Mouse (Mus musculus) layer of hippocampus, adult 11-12 months (tissue): Measurements from ENCODE around the gene Ndc1.
A peak's percentile ranks its signal among the peaks of the same experiment; 100 is the strongest.
"Not testable (repeated sequence)": the region's sequence is repeated elsewhere in the genome, so short reads cannot be mapped to it uniquely, and the experiment has no call there.

Experiments used
- DNase-seq: peaks from one replicate; pipeline ENCODE4 v3.0.0; 2022; ENCODE audit warnings: low spot score

Gene Ndc1

DNA sequence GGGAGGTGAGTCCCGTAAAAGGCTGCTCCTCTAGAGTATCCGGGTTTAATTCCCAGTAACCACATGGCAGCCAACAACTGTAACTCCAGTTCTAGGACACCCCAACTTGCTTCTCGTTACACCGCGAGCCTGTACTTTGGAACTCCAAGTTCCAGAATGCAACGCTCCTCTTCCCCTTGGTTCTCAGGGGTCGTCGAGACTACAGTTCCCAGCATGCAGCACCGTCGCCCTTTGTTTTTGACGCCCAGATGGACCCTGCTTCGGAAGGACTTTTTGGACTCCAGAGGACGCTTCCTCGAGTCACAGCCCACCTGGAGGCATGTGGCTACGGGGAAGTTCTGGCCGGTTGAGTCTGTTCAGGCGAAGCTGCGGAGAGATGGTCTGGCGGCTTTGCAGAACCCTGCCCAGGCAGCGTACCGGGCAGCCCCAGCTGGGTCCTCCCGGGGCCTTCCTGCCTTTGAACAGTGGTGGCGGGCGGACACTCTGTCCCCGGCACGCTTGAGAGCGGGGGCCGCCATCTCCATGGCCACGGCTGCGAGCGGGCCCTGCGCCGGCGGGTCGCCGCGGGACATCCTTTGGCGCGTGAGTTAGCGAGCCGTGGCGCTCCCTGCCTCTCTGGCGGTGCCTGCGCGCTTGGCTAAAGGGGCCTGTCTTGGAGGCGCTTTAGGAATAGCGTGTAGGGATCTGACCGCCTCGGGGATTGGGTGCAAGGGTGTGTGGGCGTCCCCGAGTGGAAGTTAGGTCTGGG, at the start of gene Ndc1:
Gene Ndc1 (plus strand): TSS at position 218 of the 748 bp plus-strand sequence.
- peak; percentile 87 for DNase-seq

DNA sequence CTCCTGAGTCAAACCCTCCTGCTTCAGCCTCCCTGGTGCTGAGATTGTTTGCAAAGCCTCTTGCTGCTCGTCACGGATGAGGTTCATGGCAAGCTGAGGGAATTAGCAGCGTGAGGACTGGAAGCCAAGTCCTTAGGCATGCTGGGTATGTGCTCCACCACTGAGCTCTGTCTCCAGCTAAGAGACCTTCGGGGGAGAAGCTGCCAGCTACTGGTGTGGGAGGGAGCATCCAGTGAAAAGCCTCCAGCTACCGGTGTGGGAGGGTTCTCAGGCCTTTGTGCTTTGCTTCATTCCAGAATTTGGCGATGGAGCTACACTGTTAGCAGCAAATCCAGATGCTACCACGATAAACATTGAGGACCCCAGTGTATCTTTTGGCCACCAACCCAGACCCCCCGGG, 48.9 kb upstream of the Ndc1 start:
- DNase-seq, result no peak

DNA sequence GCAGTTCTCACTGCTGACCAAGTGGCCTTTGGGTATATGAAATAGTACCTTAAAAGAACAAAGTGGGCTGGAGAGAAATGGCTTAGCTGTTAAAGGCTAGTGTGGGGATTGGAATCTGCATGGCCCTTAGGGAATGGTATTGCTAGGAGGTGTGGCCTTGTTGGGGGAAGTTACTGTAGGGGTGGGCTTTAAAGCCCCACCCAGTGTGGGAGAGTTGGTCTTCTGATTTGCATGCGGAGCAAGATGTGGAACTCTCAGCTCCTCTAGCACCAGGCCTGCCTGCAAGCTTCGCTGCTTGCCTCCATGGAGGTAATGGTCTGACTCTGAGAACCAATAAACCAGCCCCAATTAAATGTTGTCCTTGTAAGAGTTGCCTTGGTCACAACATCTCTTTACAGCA, 46.5 kb upstream of the Ndc1 start:
- DNase-seq, result no peak

- DNase-seq, result no peak
Measured at GRCm38 (mm10) chr4:107323113-107323512, 44.5 kb upstream of the Ndc1 start.

GRCm38 (mm10) chr4:107328530-107328929, 39.1 kb upstream of the Ndc1 start:
- no peak for DNase-seq

DNA sequence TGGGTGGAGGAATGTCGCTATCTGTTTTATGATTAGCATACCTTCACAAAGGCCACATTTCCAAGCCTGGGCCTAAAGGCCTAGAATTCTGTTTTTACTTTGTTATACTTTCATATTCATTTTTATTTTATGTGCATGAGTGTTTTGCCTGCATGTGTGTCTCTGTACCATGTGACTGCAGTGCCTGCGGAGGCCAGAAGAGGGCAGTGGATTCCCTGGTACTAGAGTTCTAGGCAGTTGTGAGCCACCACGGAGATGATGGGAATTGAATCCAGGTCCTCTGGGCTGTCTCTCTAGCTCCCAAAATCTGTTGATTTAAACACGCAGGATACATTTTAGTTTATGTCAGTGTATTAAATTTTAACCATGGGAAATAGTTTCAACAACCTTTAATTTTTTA, 34.1 kb upstream of the Ndc1 start:
- DNase-seq, result no peak

- no peak for DNase-seq
Measured at GRCm38 (mm10) chr4:107336356-107336755, 31.2 kb upstream of the Ndc1 start.

GRCm38 (mm10) chr4:107337455-107337854, 30.1 kb upstream of the Ndc1 start:
- no peak for DNase-seq

DNA sequence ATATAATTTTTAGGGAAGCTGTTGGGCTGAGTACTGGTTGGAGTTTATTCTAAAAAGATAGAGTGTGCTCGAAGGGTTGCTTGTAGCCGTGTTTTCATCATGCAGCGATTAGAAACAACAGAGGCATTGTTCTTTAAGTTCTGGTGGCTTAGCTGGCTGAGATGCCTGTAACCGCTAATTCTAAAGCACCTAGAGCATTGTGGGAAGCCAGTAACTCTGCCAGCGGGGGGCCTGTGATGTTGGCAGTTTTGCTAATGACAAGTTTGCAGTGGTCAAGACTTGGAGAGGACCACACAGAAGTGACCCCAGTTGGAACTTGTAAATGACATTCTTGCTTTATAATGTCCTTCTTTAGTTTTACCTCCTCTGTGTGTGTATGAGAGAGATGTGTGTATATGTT, 26.2 kb upstream of the Ndc1 start:
- DNase-seq, result no peak

- DNase-seq, result peak; percentile 21
Measured at GRCm38 (mm10) chr4:107344612-107345011, 23.0 kb upstream of the Ndc1 start.

DNA sequence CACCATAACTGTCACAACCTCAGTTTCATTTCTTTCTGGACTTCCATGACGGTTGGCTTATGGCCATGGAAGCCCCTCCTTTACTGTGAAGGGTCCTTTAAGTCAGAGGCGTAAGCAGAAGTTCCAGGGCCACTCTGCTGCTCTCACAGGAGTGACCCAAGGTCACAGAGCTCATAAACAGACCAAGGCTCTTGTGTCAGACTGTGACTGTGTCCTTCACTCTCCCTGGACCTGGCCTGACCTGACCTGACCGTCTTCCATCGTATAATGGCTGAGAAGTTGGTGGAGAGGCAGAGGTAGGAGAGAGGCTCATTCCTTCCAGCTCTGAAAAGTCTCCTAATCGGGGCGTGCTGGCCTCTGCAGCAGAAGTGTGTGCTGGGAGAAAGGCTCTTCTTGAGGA, 20.4 kb upstream of the Ndc1 start:
- no peak for DNase-seq

- DNase-seq, result no peak
Measured at GRCm38 (mm10) chr4:107348529-107349310, 18.9 kb upstream of the Ndc1 start.

DNA sequence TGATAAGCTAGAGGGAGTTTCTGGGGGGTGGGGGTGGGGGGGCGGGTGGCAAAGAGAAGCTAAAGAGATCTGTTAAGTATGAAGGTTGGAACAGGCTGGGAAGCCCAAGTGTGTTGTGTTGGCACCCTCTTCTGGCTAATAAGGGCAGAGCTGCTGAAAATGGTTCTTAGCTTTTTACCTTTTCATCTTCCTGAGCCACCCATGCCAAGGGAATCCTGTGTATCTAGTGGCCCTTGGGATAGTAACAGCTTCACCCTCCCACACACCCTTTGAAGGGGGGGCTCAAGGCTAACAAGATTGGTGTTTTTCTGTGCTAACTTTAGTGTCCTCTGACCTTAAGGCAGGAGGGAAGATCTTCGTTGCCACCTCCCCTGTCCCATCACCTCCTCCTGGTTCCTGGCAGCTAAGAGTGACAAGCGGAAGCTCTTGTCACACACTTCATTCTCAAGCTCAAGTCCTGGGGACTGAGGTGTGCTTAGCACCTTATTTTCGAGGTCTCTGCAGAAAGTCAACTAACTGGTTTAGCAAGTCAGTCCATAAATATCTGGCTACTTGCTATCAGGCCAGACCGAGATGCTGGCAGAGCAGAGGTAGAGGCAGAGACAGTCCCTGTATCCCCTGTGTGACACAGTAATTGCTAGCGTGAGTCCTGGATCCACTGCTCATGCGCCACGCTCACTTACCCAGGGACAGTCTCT, 18.1 kb upstream of the Ndc1 start:
- DNase-seq, result peak; percentile 46

DNA sequence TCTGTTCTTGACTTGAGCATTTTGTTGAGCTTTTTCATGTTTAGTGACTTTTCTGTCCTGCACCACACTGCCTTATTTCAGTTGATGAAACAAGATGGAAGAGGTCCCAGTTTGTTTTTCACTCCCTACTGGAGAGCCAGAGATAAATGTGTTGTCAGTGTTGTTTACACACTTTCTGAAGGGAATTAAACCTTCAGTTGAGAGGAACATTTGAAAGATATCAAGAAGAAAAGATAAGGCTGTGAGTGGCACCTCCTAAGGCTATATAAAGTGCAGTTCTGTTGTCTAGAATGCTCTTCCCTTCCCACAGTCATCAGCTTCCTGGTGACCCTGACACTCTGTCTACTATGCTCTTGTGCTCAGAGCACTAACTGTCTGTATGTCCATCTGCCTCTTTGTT, 16.2 kb upstream of the Ndc1 start:
- DNase-seq, result no peak

DNA sequence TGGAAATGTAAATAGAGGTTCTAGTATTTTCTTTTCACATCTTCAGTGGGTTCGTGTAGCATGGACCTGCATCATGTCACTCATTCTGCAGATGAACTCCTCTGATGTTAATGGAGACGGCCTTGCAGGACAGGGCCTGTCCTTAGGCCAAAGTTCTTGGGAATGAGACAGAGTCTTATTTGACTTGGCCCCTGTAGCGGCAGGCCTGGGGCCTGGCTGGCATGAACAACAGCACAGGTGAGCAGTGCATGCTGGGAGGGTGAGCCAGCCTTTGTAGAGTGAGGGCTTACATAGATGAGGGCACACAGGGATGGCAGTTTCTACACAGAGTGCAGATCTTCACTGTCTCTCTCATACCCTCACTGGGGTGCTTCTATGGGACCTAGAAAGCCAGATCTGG, 14.0 kb upstream of the Ndc1 start:
- DNase-seq, result no peak

DNA sequence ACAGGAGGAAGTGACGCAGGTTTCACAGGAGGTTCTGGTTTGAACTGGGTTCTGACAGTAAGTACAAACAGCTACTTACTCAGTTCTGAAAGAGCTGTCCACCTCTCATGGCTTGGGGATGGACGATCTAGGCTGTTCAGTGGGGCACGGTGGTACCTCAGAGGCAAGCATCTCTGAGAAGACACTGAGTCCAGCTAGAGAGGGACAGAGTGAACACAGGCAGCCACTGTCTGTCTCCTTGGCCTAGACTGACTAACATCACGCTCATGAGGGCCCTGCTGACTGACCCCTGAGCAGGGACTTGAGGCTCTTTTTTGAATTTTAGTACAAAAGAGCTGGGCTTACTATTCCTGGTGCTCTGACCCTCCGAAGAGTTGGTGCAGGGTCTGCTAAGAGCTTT, 13.5 kb upstream of the Ndc1 start:
- DNase-seq, result no peak

DNA sequence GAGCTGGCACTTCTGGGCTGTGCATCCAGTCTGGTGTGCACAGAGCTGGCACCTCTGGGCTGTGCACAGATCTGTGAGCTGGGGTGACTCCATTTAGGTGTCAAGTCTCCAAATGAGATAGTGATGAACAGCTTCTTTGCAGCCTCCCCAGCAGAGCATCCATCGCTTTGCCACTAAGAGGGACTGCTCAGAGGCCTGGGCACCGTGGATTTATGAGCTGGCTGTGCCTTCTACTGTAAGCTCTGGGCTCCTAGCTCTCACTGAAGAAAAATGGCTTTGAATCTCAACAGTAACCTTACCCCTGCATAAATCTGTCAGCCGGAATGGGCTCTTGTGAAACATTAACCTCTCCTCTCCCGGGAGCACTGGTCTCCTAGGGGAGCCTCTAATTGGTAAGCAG, 13.0 kb upstream of the Ndc1 start:
- DNase-seq, result no peak

GRCm38 (mm10) chr4:107357172-107357571, 10.4 kb upstream of the Ndc1 start:
- DNase-seq, result not testable (repeated sequence)

- DNase-seq, result peak; percentile 35
Measured at GRCm38 (mm10) chr4:107358460-107358859, 9.1 kb upstream of the Ndc1 start.

DNA sequence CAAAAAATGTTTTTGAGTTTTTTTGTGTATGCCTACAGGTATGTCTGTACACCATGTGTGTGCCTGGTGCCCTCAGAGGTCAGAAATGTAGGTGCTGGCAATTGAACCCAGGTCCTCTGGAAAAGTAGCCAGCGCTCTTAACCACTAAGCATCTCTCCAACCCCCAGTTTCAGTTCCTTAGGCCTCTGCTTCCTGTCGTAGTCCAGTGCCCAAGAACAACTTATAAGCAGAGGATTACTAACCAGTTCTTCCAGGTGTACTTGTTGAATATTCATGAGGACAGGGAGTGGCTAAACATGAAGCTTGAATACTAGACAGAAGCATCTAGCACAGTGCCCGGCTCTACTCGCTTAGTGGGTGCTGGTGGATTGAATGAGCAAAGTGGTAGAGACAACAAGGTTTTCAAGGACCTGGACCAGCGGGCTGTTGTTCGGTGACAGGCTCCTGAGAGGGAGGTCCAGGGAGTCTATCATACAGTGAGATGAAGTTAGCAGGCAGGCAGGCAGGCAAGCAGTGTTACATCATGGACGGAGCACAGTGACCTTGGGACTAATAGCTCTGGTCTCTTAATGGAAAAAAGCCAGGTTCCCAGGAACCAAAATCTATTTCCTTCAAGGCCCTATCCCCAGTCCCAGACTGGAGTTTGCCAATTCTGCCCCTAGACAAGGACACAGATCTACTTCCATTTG, 7.0 kb upstream of the Ndc1 start:
- no peak for DNase-seq

- DNase-seq, result no peak
Measured at GRCm38 (mm10) chr4:107362755-107363154, 4.8 kb upstream of the Ndc1 start.

DNA sequence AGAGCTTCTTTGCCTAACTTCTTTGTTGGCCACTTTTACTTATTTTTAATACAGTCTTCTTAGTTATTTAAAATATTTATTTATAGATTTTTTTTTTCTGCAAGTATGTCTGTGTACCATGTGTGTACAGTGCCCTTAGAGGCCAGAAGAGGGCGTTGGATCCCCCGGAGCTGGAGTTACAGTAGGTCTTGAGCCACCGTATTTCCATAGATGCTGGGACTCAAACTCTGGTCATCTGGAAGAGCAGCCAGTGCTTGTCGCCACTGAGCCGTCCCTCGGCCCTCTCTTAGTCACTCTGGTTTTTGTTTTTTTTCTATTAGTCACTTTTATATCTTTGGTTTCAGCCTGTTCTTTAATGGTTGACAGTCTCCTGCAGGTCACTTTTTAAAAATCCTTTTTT, 4.0 kb upstream of the Ndc1 start:
- DNase-seq, result no peak
